In genomic region chr17:63493876-63494580, GRCm38 (mm10) we compare ENCODE assay signal across 12 mouse cellular contexts. TPM values are rescaled to one million over a fixed set of nuclear protein-coding genes. Genes with fewer than 3 reads are reported as not detected.
DNase-seq lines count a peak whose midpoint lies in the region; ATAC-seq and TF ChIP-seq lines count a peak whose summit lies in the region.
"Had no signal": no experiment of that assay in that cellular context is flagged by ENCODE, and none has a peak within 500 bp of the region (broad histone marks: within the 10 kb centered on the region; RNA-seq: fewer than 3 reads in every experiment).

No protein-coding gene starts in this region.

- no peak overlapping the region for H3K27ac ChIP-seq in forebrain, embryonic 14.5 days (ENCODE audit: low read depth, low read length)
- H3K27ac ChIP-seq in forebrain, postnatal 0 days (ENCODE audit: low read depth, low read length), result no peak overlapping the region
- H3K27ac ChIP-seq in liver, adult 2 months (replicated peaks; ENCODE audit: insufficient read depth, low read depth, low read length), result peak overlapping the region; percentile 89
- no peak overlapping the region for H3K27ac ChIP-seq in liver, embryonic 12.5 days
- H3K27ac ChIP-seq in midbrain, postnatal 0 days (ENCODE audit: low read depth, low read length), result no peak overlapping the region
- no peak overlapping the region for H3K27ac ChIP-seq in midbrain, embryonic 13.5 days
- no peak overlapping the region for H3K27ac ChIP-seq in layer of hippocampus, adult 2 months
- H3K27ac ChIP-seq: forebrain, embryonic 12.5 days; hindbrain, embryonic 14.5 days; midbrain, embryonic 10.5 days had no signal

- WGBS in forebrain, embryonic 14.5 days, result 73% methylated on average over 7 of the region's 7 CpGs
- 58% methylated on average over 7 of the region's 7 CpGs for WGBS in forebrain, postnatal 0 days
- 32% methylated on average over 7 of the region's 7 CpGs for WGBS in liver, adult 2 months
- 79% methylated on average over 7 of the region's 7 CpGs for WGBS in liver, embryonic 12.5 days (ENCODE audit: insufficient replicate concordance)
- 46% methylated on average over 7 of the region's 7 CpGs for WGBS in midbrain, postnatal 0 days
- WGBS in midbrain, embryonic 13.5 days, result 74% methylated on average over 7 of the region's 7 CpGs

- no peak overlapping the region for H3K4me3 ChIP-seq in forebrain, embryonic 14.5 days (ENCODE audit: low read depth, low read length)
- H3K4me3 ChIP-seq in forebrain, postnatal 0 days (ENCODE audit: low read depth, low read length), result no peak overlapping the region
- H3K4me3 ChIP-seq in liver, adult 2 months (ENCODE audit: insufficient read depth, low read depth, low read length), result no peak overlapping the region
- no peak overlapping the region for H3K4me3 ChIP-seq in liver, embryonic 12.5 days
- no peak overlapping the region for H3K4me3 ChIP-seq in midbrain, postnatal 0 days (ENCODE audit: low read depth, low read length)
- no peak overlapping the region for H3K4me3 ChIP-seq in midbrain, embryonic 13.5 days (replicated peaks)
- no peak overlapping the region for H3K4me3 ChIP-seq in layer of hippocampus, adult 2 months
- H3K4me3 ChIP-seq: forebrain, embryonic 12.5 days; limb, embryonic 12.5 days; midbrain, embryonic 10.5 days had no signal

- peaks cover 28% of the 10 kb centered on the region for H3K4me1 ChIP-seq in forebrain, embryonic 14.5 days (ENCODE audit: control insufficient read depth, insufficient read depth, low read length)
- peaks cover 11% of the 10 kb centered on the region for H3K4me1 ChIP-seq in forebrain, postnatal 0 days (ENCODE audit: insufficient read depth)
- H3K4me1 ChIP-seq in liver, adult 2 months (ENCODE audit: control insufficient read depth, insufficient read depth, low read length), result peaks cover 35% of the 10 kb centered on the region
- peaks cover 53% of the 10 kb centered on the region for H3K4me1 ChIP-seq in liver, embryonic 12.5 days
- peaks cover 27% of the 10 kb centered on the region for H3K4me1 ChIP-seq in midbrain, postnatal 0 days (ENCODE audit: insufficient read depth, low read length)
- peaks cover 56% of the 10 kb centered on the region for H3K4me1 ChIP-seq in midbrain, embryonic 13.5 days (replicated peaks)

- DNase-seq in forebrain, embryonic 14.5 days (ENCODE audit: low spot score), result peak; percentile 4
- DNase-seq in forebrain, postnatal 0 days, result no peak
- DNase-seq in liver, adult 2 months (ENCODE audit: extremely low read depth, low read depth, low spot score), result peak; percentile 83
- DNase-seq in midbrain, postnatal 0 days (ENCODE audit: low spot score), result peak; percentile 2
- no peak for DNase-seq in layer of hippocampus, adult 2 months (ENCODE audit: low spot score in 2 of 2)

- no peak overlapping the region for H3K9ac ChIP-seq in forebrain, embryonic 14.5 days (ENCODE audit: low read length)
- no peak overlapping the region for H3K9ac ChIP-seq in forebrain, postnatal 0 days
- no peak overlapping the region for H3K9ac ChIP-seq in liver, adult 2 months (ENCODE audit: low read depth, low read length)
- H3K9ac ChIP-seq in liver, embryonic 12.5 days, result no peak overlapping the region
- no peak overlapping the region for H3K9ac ChIP-seq in midbrain, postnatal 0 days (replicated peaks; ENCODE audit: low read length, poor library complexity, severe bottlenecking)
- no peak overlapping the region for H3K9ac ChIP-seq in midbrain, embryonic 13.5 days (replicated peaks)
- H3K9ac ChIP-seq: forebrain, embryonic 12.5 days; hindbrain, embryonic 14.5 days; limb, embryonic 12.5 days had no signal

- TF ChIP-seq CTCF in forebrain, postnatal 0 days (IDR thresholded peaks at IDR 0.05; ENCODE audit: low read depth), result no peak
- TF ChIP-seq CTCF in liver, adult 2 months (IDR thresholded peaks at IDR 0.05; ENCODE audit: low read depth, low read length), result no peak
- no peak for TF ChIP-seq CTCF in midbrain, postnatal 0 days (IDR thresholded peaks at IDR 0.05)
- no peak for TF ChIP-seq CTCF in layer of hippocampus, adult 2 months (conservative IDR thresholded peaks at IDR 0.05)

- H3K79me2 ChIP-seq in liver, adult 2 months (ENCODE audit: control insufficient read depth, insufficient read depth, low read length), result peaks cover 27% of the 10 kb centered on the region; the same call in 1 of the 2 replicates

- no peak for TF ChIP-seq POLR2A in liver, adult 2 months (IDR thresholded peaks at IDR 0.05; ENCODE audit: extremely low read depth, insufficient read depth, low read length)

- no peak overlapping the region for H3K4me2 ChIP-seq in forebrain, embryonic 14.5 days (ENCODE audit: low read length)
- no peak overlapping the region for H3K4me2 ChIP-seq in forebrain, postnatal 0 days (ENCODE audit: low read depth)
- no peak overlapping the region for H3K4me2 ChIP-seq in liver, embryonic 12.5 days
- no peak overlapping the region for H3K4me2 ChIP-seq in midbrain, postnatal 0 days (ENCODE audit: low read depth, low read length, poor library complexity, severe bottlenecking)
- no peak overlapping the region for H3K4me2 ChIP-seq in midbrain, embryonic 13.5 days (replicated peaks)
- H3K4me2 ChIP-seq: forebrain, embryonic 12.5 days; hindbrain, embryonic 14.5 days had no signal

- H3K36me3 ChIP-seq in forebrain, embryonic 14.5 days (ENCODE audit: control insufficient read depth, insufficient read depth, low read length), result peaks cover 4% of the 10 kb centered on the region; the same call in 1 of the 2 replicates
- peaks cover 8% of the 10 kb centered on the region; the same call in 1 of the 2 replicates for H3K36me3 ChIP-seq in forebrain, postnatal 0 days (ENCODE audit: insufficient read depth)
- H3K36me3 ChIP-seq in liver, adult 2 months (ENCODE audit: control insufficient read depth, insufficient read depth, low read length), result peaks cover 9% of the 10 kb centered on the region
- H3K36me3 ChIP-seq in liver, embryonic 12.5 days, result peaks cover 14% of the 10 kb centered on the region
- peaks cover 9% of the 10 kb centered on the region for H3K36me3 ChIP-seq in midbrain, postnatal 0 days (ENCODE audit: insufficient read depth, low read length)
- H3K36me3 ChIP-seq in midbrain, embryonic 13.5 days, result peaks cover 7% of the 10 kb centered on the region

- ATAC-seq in forebrain, embryonic 14.5 days, result no peak
- ATAC-seq in forebrain, postnatal 0 days, result no peak
- no peak for ATAC-seq in liver, embryonic 12.5 days
- ATAC-seq in midbrain, postnatal 0 days (ENCODE audit: low FRiP score), result no peak
- ATAC-seq in midbrain, embryonic 13.5 days, result no peak
- ATAC-seq in inflammation-experienced regulatory T-cells, adult 6 months, result no peak

- H3K9me3 ChIP-seq in forebrain, embryonic 14.5 days (replicated peaks; ENCODE audit: control insufficient read depth, low read length), result no peaks in the 10 kb centered on the region
- no peaks in the 10 kb centered on the region for H3K9me3 ChIP-seq in forebrain, postnatal 0 days (ENCODE audit: low read length)
- no peaks in the 10 kb centered on the region for H3K9me3 ChIP-seq in liver, embryonic 12.5 days (replicated peaks)
- H3K9me3 ChIP-seq in midbrain, postnatal 0 days (ENCODE audit: low read length), result no peaks in the 10 kb centered on the region
- no peaks in the 10 kb centered on the region for H3K9me3 ChIP-seq in midbrain, embryonic 13.5 days
- H3K9me3 ChIP-seq: forebrain, embryonic 12.5 days; limb, embryonic 12.5 days; midbrain, embryonic 10.5 days had no signal

- no peaks in the 10 kb centered on the region for H3K27me3 ChIP-seq in forebrain, embryonic 14.5 days (replicated peaks; ENCODE audit: control insufficient read depth, insufficient read depth, low read length)
- no peaks in the 10 kb centered on the region for H3K27me3 ChIP-seq in forebrain, postnatal 0 days (ENCODE audit: insufficient read depth, low read length)
- H3K27me3 ChIP-seq in liver, adult 2 months (ENCODE audit: control insufficient read depth, insufficient read depth, low read length), result no peaks in the 10 kb centered on the region
- H3K27me3 ChIP-seq in liver, embryonic 12.5 days (replicated peaks), result no peaks in the 10 kb centered on the region
- no peaks in the 10 kb centered on the region for H3K27me3 ChIP-seq in midbrain, postnatal 0 days (ENCODE audit: insufficient read depth, low read length)
- no peaks in the 10 kb centered on the region for H3K27me3 ChIP-seq in midbrain, embryonic 13.5 days
- H3K27me3 ChIP-seq: forebrain, embryonic 12.5 days; limb, embryonic 12.5 days had no signal

RNA-seq across cellular contexts. Expression of gene Fbxl17, which starts 5.8 kb away (rescaled TPM):
- polyA plus RNA-seq in forebrain, embryonic 14.5 days (2014; fragmentation: Nextera tagmentation; extraction: Ambion mirVana), result 8.9 and 9.1 TPM in 2 replicates
- total RNA-seq in forebrain, postnatal 0 days (2014; rRNA removed), result 27.3 and 32.0 TPM in 2 replicates
- 9.5 and 10.7 TPM in 2 replicates for polyA plus RNA-seq in forebrain, postnatal 0 days (2015; fragmentation: Nextera tagmentation; extraction: Ambion mirVana)
- total RNA-seq in liver, adult 2 months (2014; rRNA removed), result 12.2 and 14.3 TPM in 2 replicates
- polyA plus RNA-seq in liver, adult 2 months (2012; rRNA removed), result 5.4 TPM in 2 replicates
- 3.0 and 3.1 TPM in 2 replicates for polyA plus RNA-seq in liver, embryonic 12.5 days (2016; fragmentation: Nextera tagmentation; extraction: Ambion mirVana)
- 39.2 and 46.0 TPM in 2 replicates for total RNA-seq in midbrain, postnatal 0 days (2014; rRNA removed)
- polyA plus RNA-seq in midbrain, postnatal 0 days (2015; fragmentation: Nextera tagmentation; extraction: Ambion mirVana), result 16.3 and 16.6 TPM in 2 replicates
- polyA plus RNA-seq in midbrain, embryonic 13.5 days (2015; fragmentation: Nextera tagmentation; extraction: Ambion mirVana), result 28.5 and 29.0 TPM in 2 replicates
- 10 to 100 TPM in 1 of 3 experiments, 1 to 10 TPM in 2; 6.2 to 10.4 (median 6.8) TPM for polyA plus RNA-seq in inflammation-experienced regulatory T-cells, adult 6 months (2017; shearing (Covaris generic))
- total RNA-seq in layer of hippocampus, adult 2 months (2021), result 10 to 100 TPM; 55.3 to 58.6 TPM

Comparison
In these comparisons a context has a peak if more than half of its experiments do, and no peak if none do; other contexts are left out.
1. DNase-seq: peak in forebrain, embryonic 14.5 days (single experiment), liver, adult 2 months (single experiment) and midbrain, postnatal 0 days (single experiment); none in forebrain, postnatal 0 days (single experiment) and layer of hippocampus, adult 2 months (0 of 2).